Mouse (Mus musculus): ENCODE data around the gene Stx16. TPM values are rescaled to one million over a fixed set of nuclear protein-coding genes. Genes with fewer than 3 reads are reported as not detected.

Gene Stx16
- polyA plus RNA-seq, 2 experiments: 10.9 to 67.7 TPM

DNA sequence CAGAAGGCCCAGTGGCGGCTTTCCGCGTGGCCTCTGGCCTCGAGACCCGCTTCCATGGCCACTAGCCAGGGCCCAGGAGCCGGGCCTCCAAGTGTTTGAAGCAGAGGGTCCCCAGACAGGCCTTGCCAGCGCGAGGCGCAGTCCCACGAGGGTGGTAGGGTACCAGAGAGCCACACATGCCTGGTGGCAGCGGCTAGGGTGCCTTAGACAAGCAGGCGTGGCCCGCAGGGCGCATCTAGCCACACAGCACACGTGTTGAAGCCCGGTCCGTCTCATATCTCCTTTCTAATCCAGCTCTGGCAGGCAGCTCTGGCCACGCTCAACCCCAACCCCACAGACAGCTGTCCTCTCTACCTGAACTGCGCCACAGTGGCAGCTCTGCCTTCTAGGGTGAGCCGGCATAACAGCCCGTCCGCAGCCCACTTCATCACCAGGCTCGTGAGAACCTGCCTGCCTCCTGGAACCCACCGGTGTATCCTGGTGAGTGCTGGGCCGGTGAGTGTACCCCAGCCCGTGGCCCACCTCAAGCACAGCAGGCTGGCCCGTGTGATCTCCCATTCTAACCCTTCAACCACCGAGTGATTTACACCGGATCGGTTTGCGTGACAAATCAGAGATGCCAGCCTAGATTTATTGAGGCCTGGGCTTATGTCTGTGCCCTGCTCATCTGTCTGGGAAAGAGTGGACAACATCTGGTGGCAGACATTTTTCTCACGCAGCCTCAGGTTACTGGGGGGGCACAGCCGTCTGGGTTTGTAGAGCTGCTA is 34.9 kb downstream of the Stx16 start:
- H3K27me3 ChIP-seq (ENCODE audit: control insufficient read depth, insufficient read depth, low read length): no peaks in the 10 kb centered on the region
- peak; percentile 38 for ATAC-seq (ENCODE audit: low FRiP score, low read depth)
- peak overlapping the region; percentile 94 for H3K9ac ChIP-seq (ENCODE audit: low read depth, low read length, severe bottlenecking)
- H3K4me2 ChIP-seq (replicated peaks; ENCODE audit: low read depth, low read length, severe bottlenecking): peak overlapping the region; percentile 91
- H3K4me1 ChIP-seq (ENCODE audit: control insufficient read depth, insufficient read depth, low read length): peaks cover 17% of the 10 kb centered on the region
- peak overlapping the region; percentile 54 for H3K4me3 ChIP-seq (replicated peaks; ENCODE audit: low read length)
- peak overlapping the region; percentile 74 for H3K27ac ChIP-seq (replicated peaks; ENCODE audit: low read depth, low read length)
- TF ChIP-seq POLR2A (IDR thresholded peaks at IDR 0.05; ENCODE audit: borderline replicate concordance, extremely low read depth, insufficient read depth, insufficient read length): no peak
- 43% methylated on average over 32 of the region's 33 CpGs for WGBS
- H3K36me3 ChIP-seq (ENCODE audit: control insufficient read depth, insufficient read depth, low read length): peaks cover 26% of the 10 kb centered on the region
- DNase-seq (ENCODE audit: low spot score): peak; percentile 23
- no peaks in the 10 kb centered on the region for H3K9me3 ChIP-seq (ENCODE audit: control insufficient read depth, low read length)

DNA sequence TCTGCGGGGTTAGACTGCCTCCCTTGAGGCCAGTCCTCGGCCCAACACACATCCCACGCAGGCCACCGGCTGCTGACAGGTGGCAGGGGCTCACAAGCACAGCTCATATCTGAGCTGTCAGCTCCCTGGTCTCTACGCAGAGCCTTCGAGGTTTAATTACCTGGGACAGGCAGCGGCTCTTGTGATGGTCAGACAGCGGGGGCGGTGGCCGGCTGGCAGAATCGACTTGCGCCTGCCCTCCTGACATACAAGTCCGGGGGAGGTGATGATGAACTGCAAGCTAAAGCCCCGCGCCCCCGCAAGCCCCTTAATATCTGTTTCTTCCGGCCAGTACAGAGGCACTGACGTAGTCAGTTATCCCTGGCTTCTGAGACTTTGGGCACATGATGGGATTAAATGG is 36.8 kb downstream of the Stx16 start:
- ATAC-seq (ENCODE audit: low FRiP score, low read depth) (no peak), DNase-seq (ENCODE audit: low spot score) (no peak)
- Histone ChIP-seq H3K9me3 (ENCODE audit: control insufficient read depth, low read length) (no peaks in the 10 kb centered on the region), H3K4me2 (replicated peaks; ENCODE audit: low read depth, low read length, severe bottlenecking) (no peak overlapping the region), H3K4me3 (replicated peaks; ENCODE audit: low read length) (no peak overlapping the region), H3K27ac (replicated peaks; ENCODE audit: low read depth, low read length) (no peak overlapping the region), H3K9ac (ENCODE audit: low read depth, low read length, severe bottlenecking) (no peak overlapping the region), H3K27me3 (ENCODE audit: control insufficient read depth, insufficient read depth, low read length) (no peaks in the 10 kb centered on the region), H3K4me1 (ENCODE audit: control insufficient read depth, insufficient read depth, low read length) (peaks cover 17% of the 10 kb centered on the region), H3K36me3 (ENCODE audit: control insufficient read depth, insufficient read depth, low read length) (peaks cover 42% of the 10 kb centered on the region)
- WGBS: 73% methylated on average over 18 of the region's 18 CpGs
- no peak for TF ChIP-seq POLR2A (IDR thresholded peaks at IDR 0.05; ENCODE audit: borderline replicate concordance, extremely low read depth, insufficient read depth, insufficient read length)

DNA sequence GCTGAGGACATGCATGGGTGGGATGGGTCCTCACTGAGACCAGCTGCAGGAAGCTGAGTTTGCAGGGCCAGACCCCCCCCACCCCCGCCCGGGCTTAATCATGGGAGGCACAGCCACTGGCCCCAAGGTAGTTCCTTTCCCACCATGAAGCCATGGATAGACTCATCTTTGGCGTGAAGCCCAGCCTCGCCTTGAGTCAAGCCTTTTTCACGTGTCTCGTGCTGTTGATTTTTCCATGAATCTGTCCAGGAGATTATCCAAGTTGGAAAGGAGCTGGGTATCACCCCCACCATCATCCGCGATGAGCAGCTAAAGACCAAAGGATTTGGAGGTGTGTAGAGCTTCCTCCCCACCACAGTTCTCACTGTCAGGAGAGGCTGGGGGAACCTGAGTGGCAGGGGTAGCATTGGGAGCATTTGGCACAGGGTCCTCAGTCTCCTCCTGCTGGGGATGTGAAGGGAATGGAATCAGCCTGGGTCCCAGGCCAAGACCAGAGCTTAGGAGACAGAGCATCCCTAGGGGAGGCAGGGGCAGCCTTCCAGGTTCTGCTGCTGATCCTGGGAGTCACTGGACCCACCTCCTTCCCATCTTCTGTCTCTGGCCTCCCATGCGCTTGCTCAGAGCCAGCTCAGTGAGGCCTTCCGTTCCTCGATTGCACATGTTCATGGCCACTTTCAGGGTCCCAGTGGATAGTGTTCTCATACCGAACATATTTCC is 38.2 kb downstream of the Stx16 start:
- H3K9me3 ChIP-seq (ENCODE audit: control insufficient read depth, low read length): no peaks in the 10 kb centered on the region
- no peak for DNase-seq (ENCODE audit: low spot score)
- no peak overlapping the region for H3K27ac ChIP-seq (replicated peaks; ENCODE audit: low read depth, low read length)
- no peak overlapping the region for H3K4me3 ChIP-seq (replicated peaks; ENCODE audit: low read length)
- H3K4me1 ChIP-seq (ENCODE audit: control insufficient read depth, insufficient read depth, low read length): peaks cover 17% of the 10 kb centered on the region
- ATAC-seq (ENCODE audit: low FRiP score, low read depth): no peak
- H3K4me2 ChIP-seq (replicated peaks; ENCODE audit: low read depth, low read length, severe bottlenecking): no peak overlapping the region
- 83% methylated on average over 12 of the region's 12 CpGs for WGBS
- no peak overlapping the region for H3K9ac ChIP-seq (ENCODE audit: low read depth, low read length, severe bottlenecking)
- no peaks in the 10 kb centered on the region for H3K27me3 ChIP-seq (ENCODE audit: control insufficient read depth, insufficient read depth, low read length)
- peaks cover 45% of the 10 kb centered on the region for H3K36me3 ChIP-seq (ENCODE audit: control insufficient read depth, insufficient read depth, low read length)
- no peak for TF ChIP-seq POLR2A (IDR thresholded peaks at IDR 0.05; ENCODE audit: borderline replicate concordance, extremely low read depth, insufficient read depth, insufficient read length)

DNA sequence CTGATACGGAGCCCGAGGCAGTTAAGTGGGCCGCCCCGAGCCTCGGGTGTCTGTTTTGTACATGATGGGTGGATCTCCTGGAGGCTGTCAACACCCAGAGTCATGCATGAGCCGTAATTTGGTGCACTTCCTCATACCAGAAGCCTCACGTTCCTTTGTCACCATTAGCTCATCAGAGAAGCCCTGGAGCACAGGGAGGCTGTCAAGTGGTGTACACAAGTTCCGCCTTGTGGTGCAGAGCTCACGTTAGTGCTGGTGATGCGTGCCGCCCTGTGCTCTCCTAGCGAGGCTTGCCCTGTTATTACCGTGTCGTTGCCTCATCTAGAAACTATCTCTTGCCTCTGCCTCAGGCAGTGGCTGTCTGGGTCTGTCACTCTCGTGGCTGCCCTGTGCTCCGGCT is 40.8 kb downstream of the Stx16 start:
- H3K4me1 ChIP-seq (ENCODE audit: control insufficient read depth, insufficient read depth, low read length): no peaks in the 10 kb centered on the region
- 75% methylated on average over 16 of the region's 16 CpGs for WGBS
- no peak overlapping the region for H3K27ac ChIP-seq (replicated peaks; ENCODE audit: low read depth, low read length)
- no peak for TF ChIP-seq POLR2A (IDR thresholded peaks at IDR 0.05; ENCODE audit: borderline replicate concordance, extremely low read depth, insufficient read depth, insufficient read length)
- no peak overlapping the region for H3K4me3 ChIP-seq (replicated peaks; ENCODE audit: low read length)
- H3K9ac ChIP-seq (ENCODE audit: low read depth, low read length, severe bottlenecking): no peak overlapping the region
- H3K36me3 ChIP-seq (ENCODE audit: control insufficient read depth, insufficient read depth, low read length): peaks cover 71% of the 10 kb centered on the region
- no peaks in the 10 kb centered on the region for H3K9me3 ChIP-seq (ENCODE audit: control insufficient read depth, low read length)
- ATAC-seq (ENCODE audit: low FRiP score, low read depth) (0 out of 2 replicates have a peak, but pooled peaks have one; percentile 27), DNase-seq (ENCODE audit: low spot score) (peak; percentile 42)
- H3K27me3 ChIP-seq (ENCODE audit: control insufficient read depth, insufficient read depth, low read length): no peaks in the 10 kb centered on the region
- no peak overlapping the region for H3K4me2 ChIP-seq (replicated peaks; ENCODE audit: low read depth, low read length, severe bottlenecking)

DNA sequence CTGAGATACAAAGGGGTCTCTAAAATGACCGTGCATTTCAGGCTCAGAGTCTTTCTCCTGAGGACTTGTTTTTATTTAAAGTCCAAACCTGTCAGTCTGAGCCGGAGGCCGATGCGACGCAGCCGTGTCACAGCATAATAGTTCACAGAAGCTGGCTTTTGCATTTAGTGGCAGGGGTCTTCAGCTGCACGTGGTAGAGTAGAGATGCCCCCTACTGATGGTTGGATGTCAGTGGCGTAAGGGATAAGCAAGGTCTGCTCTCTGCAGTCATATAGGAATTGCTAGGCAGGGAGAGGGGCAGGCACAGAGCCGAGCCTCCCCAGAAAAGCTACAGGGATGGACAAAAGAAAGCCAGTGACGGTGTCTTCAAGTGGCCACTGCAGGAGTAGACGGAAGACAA is 42.0 kb downstream of the Stx16 start:
- H3K9ac ChIP-seq (ENCODE audit: low read depth, low read length, severe bottlenecking): no peak overlapping the region
- no peak overlapping the region for H3K4me3 ChIP-seq (replicated peaks; ENCODE audit: low read length)
- H3K4me2 ChIP-seq (replicated peaks; ENCODE audit: low read depth, low read length, severe bottlenecking): no peak overlapping the region
- H3K27ac ChIP-seq (replicated peaks; ENCODE audit: low read depth, low read length): no peak overlapping the region
- DNase-seq (ENCODE audit: low spot score) (no peak), ATAC-seq (ENCODE audit: low FRiP score, low read depth) (no peak)
- no peaks in the 10 kb centered on the region for H3K9me3 ChIP-seq (ENCODE audit: control insufficient read depth, low read length)
- no peaks in the 10 kb centered on the region for H3K27me3 ChIP-seq (ENCODE audit: control insufficient read depth, insufficient read depth, low read length)
- 58% methylated on average over 11 of the region's 11 CpGs for WGBS
- H3K36me3 ChIP-seq (ENCODE audit: control insufficient read depth, insufficient read depth, low read length): peaks cover 78% of the 10 kb centered on the region
- no peak for TF ChIP-seq POLR2A (IDR thresholded peaks at IDR 0.05; ENCODE audit: borderline replicate concordance, extremely low read depth, insufficient read depth, insufficient read length)
- no peaks in the 10 kb centered on the region for H3K4me1 ChIP-seq (ENCODE audit: control insufficient read depth, insufficient read depth, low read length)
